Mouse (Mus musculus) gastrocnemius, adult 2 months (tissue): ENCODE data around the gene Gm44503. TPM values are rescaled to one million over a fixed set of nuclear protein-coding genes. Genes with fewer than 3 reads are reported as not detected.

ENCODE experiments used
- DNase-seq: peaks from one replicate; pipeline ENCODE4 v3.0.0; 2022
- H3K27ac ChIP-seq: fragments of 200-600 bp; 2 replicates; pipeline ENCODE4 v1.8.1; 2022; ENCODE audit warnings: mild to moderate bottlenecking
- H3K4me3 ChIP-seq: fragments of 200-600 bp; 2 replicates; pipeline ENCODE4 v1.8.1; 2022; ENCODE audit warnings: mild to moderate bottlenecking, moderate library complexity
- CTCF ChIP-seq: fragments of 200-600 bp; IDR thresholded peaks from 2 replicates; pipeline ENCODE4 v1.8.1; 2022; ENCODE audit warnings: antibody characterized with exemption, mild to moderate bottlenecking, moderate library complexity
- intact Hi-C: fragments of 180-260 bp; cut with DNase I; formaldehyde crosslinking; loops from one replicate; pipeline ENCODE4 v1.15.1; 2025
- total RNA-seq, 2 experiments: library from RNA; stranded (reverse); gene quantifications; 2 replicates each; pipeline ENCODE4 v1.2.3; 2021

The Gm44503 gene
- total RNA-seq, 2 experiments from 2014 or later = not detected

GRCm38 (mm10) chr9:72947010-72947409, 11.6 kb upstream of the Gm44503 start:
- H3K27ac ChIP-seq = no peak overlapping the region
- no peak for DNase-seq
- intact Hi-C loops = no loop called here
- peak; percentile 6; the same call in 1 of the 2 replicates for TF ChIP-seq CTCF
- H3K4me3 ChIP-seq = no peak overlapping the region

- no peak for TF ChIP-seq CTCF
- Histone ChIP-seq H3K4me3 (no peak overlapping the region), H3K27ac (no peak overlapping the region)
- DNase-seq = no peak
- intact Hi-C loops = no loop called here
These were observed 9.1 kb upstream of the Gm44503 start for GRCm38 (mm10) chr9:72949572-72949971.

DNA sequence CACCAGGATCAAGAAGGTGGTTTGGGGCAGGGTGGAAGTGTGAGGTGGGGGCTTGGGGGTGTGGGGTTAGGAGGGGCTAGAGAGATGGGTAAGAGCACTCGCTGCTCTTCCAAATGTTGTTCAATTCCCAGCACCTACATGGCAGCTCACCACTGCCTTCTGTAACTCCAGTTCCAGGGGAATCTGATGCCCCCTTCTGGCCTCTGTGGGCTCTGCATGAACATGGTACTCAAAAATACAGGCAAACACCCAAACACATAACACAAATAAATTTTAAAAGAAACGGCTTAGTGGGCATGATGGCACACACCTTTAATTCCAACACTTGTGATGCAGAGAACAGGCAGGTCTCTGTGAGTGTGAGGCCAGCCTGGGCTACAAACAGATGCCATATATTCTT, 3.9 kb upstream of the Gm44503 start:
- Histone ChIP-seq H3K27ac (no peak overlapping the region), H3K4me3 (no peak overlapping the region)
- peak; percentile 51 for TF ChIP-seq CTCF
- intact Hi-C loops = loop anchor here (5.0 to 10.0 kb wide), 2 partner anchors 62 to 190 kb away; no protein-coding TSS in a partner anchor
- no peak for DNase-seq

GRCm38 (mm10) chr9:72955546-72955945, 3.1 kb upstream of the Gm44503 start:
- TF ChIP-seq CTCF = peak; percentile 74
- no peak overlapping the region for H3K27ac ChIP-seq
- H3K4me3 ChIP-seq = no peak overlapping the region
- no peak for DNase-seq
- intact Hi-C loops = loop anchor here (5.0 to 10.0 kb wide), 2 partner anchors 63 to 191 kb away; no protein-coding TSS in a partner anchor

- intact Hi-C loops = no loop called here
- Histone ChIP-seq H3K27ac (no peak overlapping the region), H3K4me3 (no peak overlapping the region)
- no peak for DNase-seq
- no peak for TF ChIP-seq CTCF
These were observed 2.7 kb downstream of the Gm44503 start for GRCm38 (mm10) chr9:72961346-72961745.

DNA sequence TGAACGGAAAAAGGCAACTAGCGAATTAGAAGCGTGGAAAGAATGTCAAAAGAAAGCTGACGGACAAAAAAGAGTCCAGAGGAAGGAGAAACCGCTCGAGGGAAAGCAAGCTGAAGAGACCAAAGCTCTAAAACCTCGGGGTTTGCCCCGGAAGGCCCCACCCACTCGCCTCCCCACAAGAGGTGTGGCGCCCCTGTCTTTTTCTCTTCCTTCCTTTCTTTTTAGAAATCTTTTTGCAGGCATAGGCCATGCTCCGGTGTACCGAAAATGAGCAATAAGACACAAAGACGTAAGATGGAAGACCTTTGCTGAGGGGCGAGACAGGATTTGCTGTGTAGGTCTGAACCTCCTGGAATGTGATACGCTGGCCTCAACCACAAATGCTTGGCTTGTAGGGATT, 3.3 kb downstream of the Gm44503 start:
- intact Hi-C loops = no loop called here
- Histone ChIP-seq H3K4me3 (no peak overlapping the region), H3K27ac (no peak overlapping the region)
- no peak for DNase-seq
- no peak for TF ChIP-seq CTCF

DNA sequence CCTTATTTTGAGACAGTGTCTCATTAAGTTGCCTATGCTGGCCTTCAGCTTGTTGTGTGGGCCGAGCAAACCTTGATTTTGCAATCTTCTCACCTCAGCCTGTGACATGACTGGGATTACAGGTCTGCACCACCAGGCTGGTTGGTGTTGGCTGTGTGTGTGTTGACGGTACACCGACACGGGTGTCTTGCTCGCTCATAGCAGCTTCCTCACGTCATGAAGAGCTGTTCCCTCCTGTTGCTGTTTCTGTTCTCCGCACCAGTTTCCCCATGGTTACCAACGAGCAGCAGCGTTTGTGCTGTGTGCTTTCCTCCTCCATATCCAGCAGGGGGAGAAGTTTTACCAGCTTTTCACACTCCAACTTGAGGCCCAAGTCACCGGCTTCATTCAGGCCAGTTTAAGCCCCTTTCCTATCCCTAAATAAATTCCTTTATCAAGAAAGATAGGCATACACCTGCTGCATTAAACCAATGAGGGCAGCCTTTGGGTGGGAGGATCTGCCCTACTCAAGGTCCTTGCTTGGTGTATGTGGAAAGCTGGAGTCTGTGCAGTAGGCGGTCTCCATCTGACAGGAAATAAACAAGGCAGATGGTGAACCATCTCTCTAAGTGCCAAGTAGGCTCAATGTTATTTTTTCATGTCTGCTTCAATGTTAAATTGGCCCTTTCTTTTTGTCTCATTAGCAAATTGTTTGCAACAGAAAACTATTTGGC, 9.9 kb downstream of the Gm44503 start:
- peak overlapping the region; percentile 33; the same call in 1 of the 2 replicates for H3K4me3 ChIP-seq
- intact Hi-C loops = loop anchor here (2.0 kb wide), 1 partner anchor 122 kb away; no protein-coding TSS in a partner anchor
- peak; percentile 70 for TF ChIP-seq CTCF
- peak overlapping the region; percentile 35; the same call in 1 of the 2 replicates for H3K27ac ChIP-seq
- peak; percentile 30 for DNase-seq

- H3K27ac ChIP-seq = no peak overlapping the region
- H3K4me3 ChIP-seq = no peak overlapping the region
- DNase-seq = no peak
- intact Hi-C loops = loop anchor here (2.0 kb wide), 1 partner anchor 121 kb away; no protein-coding TSS in a partner anchor
- peak; percentile 13; the same call in 1 of the 2 replicates for TF ChIP-seq CTCF
These were observed 11.2 kb downstream of the Gm44503 start for GRCm38 (mm10) chr9:72969874-72970273.

DNA sequence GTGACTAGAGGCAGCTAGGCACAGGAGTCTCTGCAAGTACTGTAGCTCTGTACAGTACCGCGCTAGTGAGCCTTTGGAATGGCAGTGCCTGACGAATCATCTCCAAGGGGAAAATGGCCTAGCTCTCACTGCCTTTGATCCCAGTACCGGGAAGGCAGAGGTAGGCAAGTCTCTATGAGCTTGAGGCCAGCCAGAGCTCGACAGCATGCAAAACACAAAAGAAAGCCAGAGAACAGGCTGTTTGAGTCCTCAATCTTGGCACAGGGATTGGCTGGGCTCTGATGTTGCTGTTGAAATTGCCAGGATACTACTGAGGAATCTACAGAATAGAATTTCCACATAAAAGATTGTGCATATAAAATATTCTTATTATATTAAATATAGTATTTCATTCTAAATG, 13.8 kb downstream of the Gm44503 start:
- DNase-seq = no peak
- intact Hi-C loops = no loop called here
- H3K27ac ChIP-seq = no peak overlapping the region
- no peak overlapping the region for H3K4me3 ChIP-seq
- no peak for TF ChIP-seq CTCF

GRCm38 (mm10) chr9:72972984-72973383, 14.3 kb downstream of the Gm44503 start:
- DNase-seq = no peak

GRCm38 (mm10) chr9:72974734-72975133, 16.1 kb downstream of the Gm44503 start:
- no peak for TF ChIP-seq CTCF
- Histone ChIP-seq H3K27ac (no peak overlapping the region), H3K4me3 (no peak overlapping the region)
- intact Hi-C loops = no loop called here
- DNase-seq = no peak

More at GRCm38 (mm10) chr9:72972984-72973383, 14.3 kb downstream of the Gm44503 start:
- TF ChIP-seq CTCF = no peak; the same call in 1 of the 2 replicates
- intact Hi-C loops = no loop called here
- H3K4me3 ChIP-seq = no peak overlapping the region
- no peak overlapping the region for H3K27ac ChIP-seq

GRCm38 (mm10) chr9:72975242-72975641, 16.6 kb downstream of the Gm44503 start:
- Histone ChIP-seq H3K4me3 (no peak overlapping the region), H3K27ac (no peak overlapping the region)
- no peak for DNase-seq
- intact Hi-C loops = no loop called here
- no peak for TF ChIP-seq CTCF

DNA sequence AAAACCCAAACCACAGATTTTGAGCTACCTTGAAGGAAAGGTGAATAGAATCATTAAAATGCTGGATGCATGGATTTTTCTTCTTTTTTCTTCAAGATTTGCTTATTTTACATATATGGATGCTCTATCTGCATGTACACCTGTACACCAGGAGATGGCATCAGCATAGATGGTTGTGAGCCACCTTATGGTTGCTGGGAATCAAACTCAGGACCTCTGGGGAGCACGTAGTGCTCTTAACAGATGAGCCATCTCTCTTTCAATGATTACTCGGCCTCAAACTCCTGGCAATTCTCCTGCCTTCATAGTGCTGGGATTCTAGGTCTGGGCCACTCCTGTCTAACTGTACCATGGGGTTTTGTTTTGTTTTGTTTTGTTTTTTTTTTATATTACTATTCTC, 24.4 kb downstream of the Gm44503 start:
- no peak; the same call in 1 of the 2 replicates for TF ChIP-seq CTCF

More for the DNA sequence above, 24.4 kb downstream of the Gm44503 start:
- no peak overlapping the region for H3K4me3 ChIP-seq
- H3K27ac ChIP-seq = no peak overlapping the region
- intact Hi-C loops = no loop called here
- no peak for DNase-seq
